Mouse (Mus musculus) midbrain, embryonic 16.5 days (tissue): ENCODE data around the gene Hk1. TPM values are rescaled to one million over a fixed set of nuclear protein-coding genes. Genes with fewer than 3 reads are reported as not detected.
A peak's percentile ranks its signal among the peaks of the same experiment; 100 is the strongest.

Experiments
- ATAC-seq: fragments of 200-750 bp; cut with Nextera tagmentation; 2 replicates; pipeline ENCODE4 v1.8.0; 2017; ENCODE audit warnings: moderate TSS enrichment
- H3K27ac ChIP-seq: fragments of 300-500 bp; sonication (generic); 2 replicates; pipeline ENCODE4 v1.5.1; 2014; ENCODE audit warnings: mild to moderate bottlenecking, low read length, mixed read lengths
- H3K27me3 ChIP-seq: fragments of 300-500 bp; sonication (generic); 2 replicates; pipeline ENCODE4 v1.6.1; 2014; ENCODE audit warnings: low read depth, low read length, mixed read lengths; ENCODE audit not compliant: control insufficient read depth, insufficient read depth
- H3K36me3 ChIP-seq: fragments of 300-500 bp; sonication (generic); 2 replicates; pipeline ENCODE4 v1.6.1; 2014; ENCODE audit warnings: mild to moderate bottlenecking, low read length, moderate library complexity, mixed read lengths; ENCODE audit not compliant: control insufficient read depth, insufficient read depth
- H3K4me1 ChIP-seq: fragments of 300-500 bp; sonication (generic); 2 replicates; pipeline ENCODE4 v1.6.1; 2014; ENCODE audit warnings: mild to moderate bottlenecking, low read length, mixed read lengths; ENCODE audit not compliant: control insufficient read depth, insufficient read depth
- H3K4me2 ChIP-seq: fragments of 300-500 bp; sonication (generic); 2 replicates; pipeline ENCODE4 v1.6.1; 2014; ENCODE audit warnings: mild to moderate bottlenecking, low read length, mixed read lengths
- H3K4me3 ChIP-seq: fragments of 300-500 bp; sonication (generic); 2 replicates; pipeline ENCODE4 v1.5.1; 2014; ENCODE audit warnings: low read depth, mild to moderate bottlenecking, low read length, moderate library complexity, mixed read lengths
- H3K9ac ChIP-seq: fragments of 300-500 bp; sonication (generic); 2 replicates; pipeline ENCODE4 v1.6.1; 2014; ENCODE audit warnings: low read depth, low read length, mixed read lengths
- H3K9me3 ChIP-seq: fragments of 300-500 bp; sonication (generic); replicated peaks from 2 replicates; pipeline ENCODE4 v1.6.1; 2014; ENCODE audit warnings: mild to moderate bottlenecking, low read length, mixed read lengths; ENCODE audit not compliant: control insufficient read depth, poor library complexity, severe bottlenecking
- WGBS: fragments of 180-500 bp; shearing (Covaris S2); extraction: QIAGEN DNeasy Blood & Tissue Kit; methylation state at CpG from one replicate; pipeline ENCODE4 v1.1.7; 2014; 5-methylcytosine and 5-hydroxymethylcytosine counted together
- polyA plus RNA-seq: library from polyadenylated mRNA; unstranded; fragments of >200 nt; fragmentation: Nextera tagmentation; extraction: Ambion mirVana; gene quantifications from 2 replicates; pipeline ENCODE4 v1.2.1, GENCODE M21; 2015

Gene Hk1
- polyA plus RNA-seq, 1 experiment from 2014 or later: 155 TPM

DNA sequence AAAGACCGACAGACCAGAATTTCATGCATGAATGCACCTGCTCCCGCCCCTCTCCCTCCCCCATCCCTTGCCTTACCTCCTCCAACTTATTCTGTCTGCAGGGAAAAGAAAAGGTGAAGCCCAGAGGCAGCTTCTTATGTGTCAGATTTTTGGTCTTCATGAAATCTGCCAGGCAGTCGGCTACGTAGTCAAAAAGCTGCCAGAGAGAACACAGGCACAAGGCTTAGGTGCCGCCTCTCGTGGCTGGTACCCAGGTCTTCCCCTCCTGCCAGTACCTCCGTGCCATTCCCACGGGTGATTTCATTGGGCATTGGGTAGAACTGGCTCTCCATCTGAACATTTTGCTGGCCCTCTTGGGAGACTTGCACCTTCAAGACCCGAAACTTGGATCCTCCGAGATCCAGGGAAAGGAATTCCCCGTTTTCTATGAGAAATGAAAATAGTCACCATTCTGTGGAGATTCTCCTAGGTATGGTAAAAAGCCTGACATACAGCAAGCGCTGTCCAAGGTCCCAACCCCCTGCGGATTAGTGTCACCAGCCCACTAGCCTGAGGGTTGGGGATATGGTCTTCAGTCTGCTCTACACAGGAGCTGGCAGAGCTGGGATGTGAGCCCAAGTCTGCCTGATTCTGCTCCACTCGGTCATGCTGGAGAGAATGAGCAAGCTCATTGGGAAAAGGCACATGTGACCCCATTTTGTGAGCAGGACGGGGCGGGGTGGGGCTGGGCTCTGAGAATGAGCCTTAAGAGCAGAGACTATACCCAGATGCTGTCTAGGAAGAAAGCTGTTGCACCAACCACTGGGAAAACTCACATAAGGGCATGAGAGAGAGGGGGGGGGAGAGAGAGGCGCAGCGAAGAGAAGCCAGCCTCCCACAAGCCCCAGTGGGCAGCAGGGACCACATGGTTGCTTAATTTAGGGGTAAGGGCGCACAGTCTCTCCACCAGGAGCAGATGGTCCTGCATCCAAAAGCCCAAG is 32.0 kb upstream of the Hk1 start:
- H3K9ac ChIP-seq: 0 out of 2 replicates have a peak overlapping the region, but pooled peaks have one; percentile 10
- H3K4me2 ChIP-seq: no peak overlapping the region
- no peak overlapping the region for H3K27ac ChIP-seq
- no peaks in the 10 kb centered on the region for H3K4me1 ChIP-seq
- 69% methylated on average over 19 of the region's 19 CpGs for WGBS
- no peaks in the 10 kb centered on the region for H3K9me3 ChIP-seq
- no peaks in the 10 kb centered on the region for H3K27me3 ChIP-seq
- no peaks in the 10 kb centered on the region for H3K36me3 ChIP-seq
- no peak overlapping the region for H3K4me3 ChIP-seq
- no peak for ATAC-seq

DNA sequence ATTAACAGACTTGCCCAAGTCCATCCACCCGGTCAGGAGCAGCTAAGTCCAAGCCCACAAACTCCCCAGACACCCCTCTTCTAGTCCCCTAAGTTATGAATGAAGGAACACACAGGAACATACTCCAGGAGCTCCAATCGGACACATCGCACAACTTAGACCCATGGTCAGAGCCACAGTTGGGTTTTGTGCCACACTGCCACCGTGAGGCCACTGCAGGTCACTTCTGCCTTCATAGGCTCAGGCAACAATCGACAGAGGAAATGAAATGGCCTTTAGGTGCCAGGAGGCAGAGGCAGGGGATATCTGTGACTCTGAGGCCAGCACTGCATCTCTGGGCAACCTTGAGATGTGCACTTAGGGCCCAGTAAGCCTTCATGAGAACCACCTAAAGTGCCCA is 31.2 kb upstream of the Hk1 start:
- no peak overlapping the region for H3K27ac ChIP-seq
- 6% methylated on average over 5 of the region's 5 CpGs for WGBS
- peak; percentile 60; the same call in 1 of the 2 replicates for ATAC-seq

DNA sequence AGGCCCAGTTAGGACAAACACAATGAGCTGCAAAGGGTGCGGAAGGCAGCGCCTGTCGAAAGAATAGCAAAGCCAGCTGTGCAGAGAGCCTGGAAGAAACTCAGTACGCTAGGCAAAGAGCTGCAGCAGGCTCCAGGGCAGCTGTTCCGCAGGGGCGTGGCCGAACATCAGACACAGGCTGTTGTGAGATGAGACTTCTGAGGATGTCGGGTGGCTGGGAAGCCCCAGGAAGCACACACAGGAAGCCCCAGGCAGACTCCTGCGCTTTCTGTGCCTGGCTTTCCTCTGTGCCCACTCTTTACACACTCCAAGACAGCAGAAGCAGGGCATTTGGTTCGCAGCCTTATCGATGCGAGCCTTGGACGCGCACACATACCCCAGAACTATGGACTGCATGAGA is 25.2 kb upstream of the Hk1 start:
- Histone ChIP-seq H3K27ac (no peak overlapping the region), H3K4me1 (peaks cover 5% of the 10 kb centered on the region), H3K9ac (peak overlapping the region; percentile 38; the same call in 1 of the 2 replicates), H3K36me3 (no peaks in the 10 kb centered on the region), H3K9me3 (no peaks in the 10 kb centered on the region), H3K4me3 (no peak overlapping the region), H3K4me2 (peak overlapping the region; percentile 39), H3K27me3 (no peaks in the 10 kb centered on the region)
- 52% methylated on average over 14 of the region's 14 CpGs for WGBS
- no peak for ATAC-seq

More for the DNA sequence above, 31.2 kb upstream of the Hk1 start:
- H3K4me2 ChIP-seq: no peak overlapping the region
- no peaks in the 10 kb centered on the region for H3K4me1 ChIP-seq
- H3K9me3 ChIP-seq: no peaks in the 10 kb centered on the region
- H3K27me3 ChIP-seq: no peaks in the 10 kb centered on the region
- no peak overlapping the region for H3K4me3 ChIP-seq
- no peak overlapping the region for H3K9ac ChIP-seq
- H3K36me3 ChIP-seq: no peaks in the 10 kb centered on the region

DNA sequence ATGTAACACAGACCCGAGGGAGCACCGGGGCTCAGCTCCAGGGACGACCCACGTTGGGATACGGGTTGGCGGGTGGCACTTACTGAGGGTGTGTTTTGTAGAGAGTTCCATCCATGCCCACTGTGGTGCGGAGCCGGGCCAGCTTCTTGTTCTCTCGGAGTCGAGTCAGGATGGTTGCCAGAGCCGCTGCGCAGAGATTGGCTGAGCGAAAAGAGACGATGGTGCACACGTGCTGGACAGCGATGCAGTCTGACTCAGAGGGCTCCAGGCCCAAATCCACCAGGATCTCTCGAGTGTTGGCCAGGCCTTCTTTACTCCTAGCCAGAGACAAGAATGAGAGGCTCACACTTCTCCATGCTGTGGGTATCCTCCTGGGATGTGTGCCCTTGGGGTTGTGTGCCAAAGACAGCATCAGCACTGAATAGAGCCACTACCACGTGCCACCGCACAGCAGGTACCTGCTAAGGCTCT is 22.0 kb upstream of the Hk1 start:
- Histone ChIP-seq H3K36me3 (no peaks in the 10 kb centered on the region), H3K27ac (no peak overlapping the region), H3K9me3 (no peaks in the 10 kb centered on the region), H3K27me3 (no peaks in the 10 kb centered on the region), H3K9ac (no peak overlapping the region), H3K4me3 (no peak overlapping the region), H3K4me2 (no peak overlapping the region), H3K4me1 (peaks cover 5% of the 10 kb centered on the region)
- ATAC-seq: no peak
- 86% methylated on average over 19 of the region's 19 CpGs for WGBS

DNA sequence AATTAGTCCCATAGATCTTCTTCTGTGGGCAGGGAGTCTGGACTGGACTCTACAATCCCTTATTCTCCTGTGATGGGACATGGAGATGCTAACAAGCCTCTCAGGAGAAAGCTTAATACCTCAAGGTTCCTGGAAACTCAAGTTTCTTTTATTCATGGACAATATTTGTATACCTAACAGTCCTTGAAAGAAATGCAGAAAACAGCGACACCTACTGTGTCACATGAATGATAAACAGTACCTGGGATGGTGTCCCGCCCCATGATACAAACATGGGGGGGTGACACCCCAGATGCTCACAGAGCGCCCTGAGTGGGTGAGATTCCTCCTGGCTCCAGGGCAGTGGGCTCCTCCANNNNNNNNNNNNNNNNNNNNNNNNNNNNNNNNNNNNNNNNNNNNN is 3.3 kb upstream of the Hk1 start:
- Histone ChIP-seq H3K27ac (no peak overlapping the region), H3K9ac (no peak overlapping the region), H3K27me3 (no peaks in the 10 kb centered on the region; the same call in 1 of the 2 replicates), H3K36me3 (no peaks in the 10 kb centered on the region), H3K4me2 (no peak overlapping the region), H3K4me3 (no peak overlapping the region), H3K4me1 (no peaks in the 10 kb centered on the region), H3K9me3 (no peaks in the 10 kb centered on the region)
- WGBS: 81% methylated on average over 3 of the region's 3 CpGs
- no peak for ATAC-seq

DNA sequence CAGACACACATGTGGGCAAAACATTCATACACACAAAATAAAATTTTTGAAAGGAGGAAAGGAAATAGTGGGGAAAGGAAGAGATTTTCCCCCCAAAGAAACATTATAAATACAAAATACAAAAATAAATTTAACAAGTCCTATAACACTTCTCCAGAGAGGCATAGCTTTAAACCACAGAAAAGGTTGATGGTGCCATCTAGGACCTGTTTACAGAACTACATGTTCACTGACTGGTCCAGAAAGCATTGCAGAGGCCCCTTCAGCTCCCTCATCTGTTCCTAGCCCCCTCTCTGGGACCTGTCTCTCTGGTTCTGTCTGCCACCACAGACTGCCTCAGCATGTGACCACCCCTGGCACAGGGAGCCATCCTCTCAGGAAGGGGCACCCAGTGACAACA is 1.2 kb upstream of the Hk1 start:
- H3K36me3 ChIP-seq: no peaks in the 10 kb centered on the region
- no peak overlapping the region for H3K4me3 ChIP-seq
- H3K27me3 ChIP-seq: no peaks in the 10 kb centered on the region
- no peak overlapping the region for H3K9ac ChIP-seq
- ATAC-seq: no peak
- H3K27ac ChIP-seq: no peak overlapping the region
- no peaks in the 10 kb centered on the region for H3K9me3 ChIP-seq
- no peak overlapping the region for H3K4me2 ChIP-seq
- no peaks in the 10 kb centered on the region for H3K4me1 ChIP-seq

DNA sequence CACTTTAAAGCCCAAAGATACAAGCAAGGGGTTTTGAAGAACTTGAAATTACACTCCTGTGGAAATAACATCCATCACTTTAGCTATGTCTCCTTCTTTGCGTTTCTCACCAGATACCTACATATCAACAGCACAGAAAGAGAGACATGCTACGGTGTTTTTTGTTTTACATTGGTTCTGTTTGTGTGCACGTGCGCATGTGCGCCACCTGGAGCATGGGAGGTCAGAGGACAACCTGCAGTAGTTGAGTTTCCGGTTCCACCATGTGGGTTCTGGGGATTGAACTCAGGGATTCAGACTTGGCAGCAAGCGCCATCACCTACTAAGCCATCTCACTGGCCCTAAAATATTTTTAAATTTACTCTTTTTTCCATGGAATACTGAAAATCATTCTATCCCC is 20.9 kb downstream of the Hk1 start:
- no peak overlapping the region for H3K9ac ChIP-seq
- no peaks in the 10 kb centered on the region for H3K4me1 ChIP-seq
- no peaks in the 10 kb centered on the region for H3K9me3 ChIP-seq
- H3K4me3 ChIP-seq: no peak overlapping the region
- no peaks in the 10 kb centered on the region for H3K36me3 ChIP-seq
- no peak overlapping the region for H3K27ac ChIP-seq
- no peak overlapping the region for H3K4me2 ChIP-seq
- WGBS: 90% methylated on average over 7 of the region's 7 CpGs
- no peak for ATAC-seq
- no peaks in the 10 kb centered on the region for H3K27me3 ChIP-seq

DNA sequence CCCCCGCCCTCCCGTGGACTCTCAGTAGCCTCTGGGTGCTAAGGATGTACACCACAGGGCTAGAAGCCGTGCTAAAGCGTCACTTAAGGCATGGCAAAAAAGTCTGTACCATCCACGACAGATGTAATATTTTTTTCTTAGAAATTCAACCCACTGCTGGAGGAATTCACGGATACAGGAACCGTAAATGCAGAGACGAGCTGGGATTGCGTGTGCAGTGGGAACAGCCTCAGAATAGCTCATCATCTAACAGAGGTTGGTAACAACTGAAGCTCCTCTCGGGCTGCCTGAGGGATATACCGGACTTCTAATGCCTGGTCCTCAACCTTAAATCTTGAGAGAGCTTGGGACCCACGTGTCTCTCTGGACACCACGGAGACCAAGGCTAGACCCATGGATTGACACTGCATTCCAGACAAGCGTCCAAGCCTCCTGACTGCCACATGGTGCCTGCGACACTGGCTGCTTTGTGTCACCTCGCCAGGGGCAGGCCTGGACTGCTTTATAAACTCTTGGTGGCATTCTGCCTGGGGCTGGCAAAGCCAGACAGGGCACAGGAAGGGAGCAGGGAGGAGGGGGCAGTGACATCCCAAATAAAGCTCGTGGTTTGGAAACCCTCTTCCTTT is 23.5 kb downstream of the Hk1 start:
- H3K4me3 ChIP-seq: no peak overlapping the region
- H3K36me3 ChIP-seq: no peaks in the 10 kb centered on the region
- no peaks in the 10 kb centered on the region for H3K27me3 ChIP-seq
- H3K4me2 ChIP-seq: no peak overlapping the region
- no peak overlapping the region for H3K9ac ChIP-seq
- ATAC-seq: peak; percentile 66
- H3K4me1 ChIP-seq: no peaks in the 10 kb centered on the region
- WGBS: 80% methylated on average over 17 of the region's 17 CpGs
- H3K27ac ChIP-seq: no peak overlapping the region
- no peaks in the 10 kb centered on the region for H3K9me3 ChIP-seq

DNA sequence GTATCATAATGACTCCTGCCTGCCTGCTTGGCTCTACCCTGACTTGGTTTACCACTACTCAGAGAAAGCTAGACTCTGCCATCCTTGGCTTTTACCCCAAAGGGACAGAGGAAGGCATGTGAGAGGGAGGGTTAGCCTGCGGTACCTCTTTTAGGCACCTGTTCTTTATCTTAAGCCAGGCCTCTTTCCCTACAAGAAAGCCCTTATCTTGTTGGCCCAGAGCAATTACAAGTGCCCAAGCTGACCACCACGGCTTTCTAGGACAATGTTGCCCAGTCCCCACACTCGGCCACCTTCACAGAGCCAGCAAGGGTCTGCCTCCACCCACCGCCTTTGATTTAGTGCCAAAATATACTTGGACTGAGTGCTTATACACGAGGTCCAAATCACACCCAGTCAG is 34.6 kb downstream of the Hk1 start:
- no peak for ATAC-seq
- Histone ChIP-seq H3K9me3 (0 out of 2 replicates have a peak, but pooled peaks cover 4% of the 10 kb centered on the region), H3K9ac (no peak overlapping the region), H3K27ac (no peak overlapping the region), H3K36me3 (no peaks in the 10 kb centered on the region), H3K27me3 (no peaks in the 10 kb centered on the region), H3K4me1 (peaks cover 8% of the 10 kb centered on the region), H3K4me2 (no peak overlapping the region), H3K4me3 (no peak overlapping the region)
- 85% methylated on average over 5 of the region's 5 CpGs for WGBS
